Mouse (Mus musculus) gonadal fat pad, adult 2 months (tissue): ENCODE measurements at regions not wholly inside any gene's neighbourhood (a gene's known extent, or its start where the extent isn't known, plus 50 kb on each side); places are given as distances from the start of the nearest gene placed in this dataset.
A peak's percentile ranks its signal among the peaks of the same experiment; 100 is the strongest.

ENCODE experiments used
- DNase-seq: peaks from one replicate; pipeline ENCODE4 v3.0.0-alpha.2; 2012; ENCODE audit warnings: low read depth

- DNase-seq = no peak
Measured at GRCm38 (mm10) chr15:41154551-41155151, 1020.5 kb downstream of the 9330182O14Rik start.

- no peak for DNase-seq
Measured at GRCm38 (mm10) chr15:41155169-41155638, 1021.0 kb downstream of the 9330182O14Rik start.

GRCm38 (mm10) chr15:41157802-41158201, 1023.6 kb downstream of the 9330182O14Rik start:
- no peak for DNase-seq

- DNase-seq = no peak
Measured at GRCm38 (mm10) chr15:41162268-41162667, 1028.1 kb downstream of the 9330182O14Rik start.

GRCm38 (mm10) chr15:41162793-41163192, 1028.6 kb downstream of the 9330182O14Rik start:
- DNase-seq = no peak

- peak; percentile 4 for DNase-seq
Measured at GRCm38 (mm10) chr15:41163643-41164358, 1029.6 kb downstream of the 9330182O14Rik start.

GRCm38 (mm10) chr15:41165534-41165933, 1031.4 kb downstream of the 9330182O14Rik start:
- no peak for DNase-seq

GRCm38 (mm10) chr15:41190792-41191191, 1056.6 kb downstream of the 9330182O14Rik start:
- no peak for DNase-seq

GRCm38 (mm10) chr15:41193240-41193639, 1059.1 kb downstream of the 9330182O14Rik start:
- no peak for DNase-seq

- DNase-seq = no peak
Measured at GRCm38 (mm10) chr15:41223801-41224200, 1089.6 kb downstream of the 9330182O14Rik start.

GRCm38 (mm10) chr15:41232406-41233060, 1098.4 kb downstream of the 9330182O14Rik start:
- DNase-seq = no peak
